Mouse (Mus musculus) central nervous system, embryonic 14 days (tissue): ENCODE measurements around the gene Zfp11. TPM values are rescaled to one million over a fixed set of nuclear protein-coding genes. Genes with fewer than 3 reads are reported as not detected.

Experiments used
- polyA plus RNA-seq: library from polyadenylated mRNA; depleted of rRNA; stranded (reverse); fragments of >200 nt; gene quantifications from 2 replicates; pipeline ENCODE4 v1.2.3, GENCODE M21; 2012; rRNA removed

Zfp11 gene
- polyA plus RNA-seq, result 6.1 and 6.2 TPM in 2 replicates

DNA sequence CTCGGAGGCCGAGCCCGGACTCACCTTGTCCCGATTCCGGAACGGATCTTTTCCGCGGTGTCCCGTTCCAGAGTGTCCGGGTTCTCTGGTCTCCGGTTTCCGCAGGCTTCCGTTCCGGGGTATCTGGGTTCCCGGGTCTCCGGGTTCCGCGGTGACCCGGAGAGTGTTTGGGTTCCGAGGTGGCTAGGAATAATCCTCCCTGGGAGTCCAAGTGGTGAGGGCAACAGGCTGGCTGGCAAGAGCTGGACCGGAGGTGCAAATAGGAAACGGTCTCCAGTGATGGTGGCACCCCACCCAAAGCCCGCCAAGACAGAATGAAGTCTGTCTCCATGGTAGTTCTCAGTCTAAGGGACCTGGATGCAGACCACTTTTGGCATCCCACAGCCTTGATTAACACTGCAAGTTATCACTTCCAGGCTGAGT is at the start of gene Zfp11:
TSS of gene Zfp11 (minus strand) at position 64 of the 423 bp plus-strand sequence.

DNA sequence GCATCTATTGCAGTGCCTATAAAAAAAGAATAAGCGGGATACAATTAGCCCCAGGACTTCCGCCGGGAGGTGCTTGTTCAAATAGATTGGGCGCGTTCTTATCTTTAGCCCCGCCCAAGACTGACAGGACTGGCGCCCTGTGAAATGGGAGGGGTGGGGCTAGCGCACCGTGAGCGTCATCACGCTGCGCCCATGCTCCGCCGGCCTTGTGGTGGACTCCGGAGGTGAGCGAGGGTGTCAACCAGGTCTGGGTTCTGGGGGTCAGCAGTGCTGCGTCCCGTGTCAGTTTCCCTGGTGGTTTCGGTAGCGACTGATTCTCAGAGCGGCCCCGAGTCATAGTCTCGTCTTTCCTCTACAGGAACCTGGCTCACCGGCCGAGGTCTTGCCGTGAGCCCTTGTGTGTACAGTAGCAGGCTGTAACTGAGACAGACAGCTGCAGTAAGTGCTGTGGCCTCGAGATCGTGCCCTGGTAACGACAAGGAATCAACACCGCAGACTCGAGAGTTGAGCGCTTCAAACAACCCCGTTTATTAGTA is 45.5 kb upstream of the Zfp11 start, which contains the start of gene Mrps17:
TSS of gene Mrps17 (plus strand) at position 172 of the 536 bp plus-strand sequence.

DNA sequence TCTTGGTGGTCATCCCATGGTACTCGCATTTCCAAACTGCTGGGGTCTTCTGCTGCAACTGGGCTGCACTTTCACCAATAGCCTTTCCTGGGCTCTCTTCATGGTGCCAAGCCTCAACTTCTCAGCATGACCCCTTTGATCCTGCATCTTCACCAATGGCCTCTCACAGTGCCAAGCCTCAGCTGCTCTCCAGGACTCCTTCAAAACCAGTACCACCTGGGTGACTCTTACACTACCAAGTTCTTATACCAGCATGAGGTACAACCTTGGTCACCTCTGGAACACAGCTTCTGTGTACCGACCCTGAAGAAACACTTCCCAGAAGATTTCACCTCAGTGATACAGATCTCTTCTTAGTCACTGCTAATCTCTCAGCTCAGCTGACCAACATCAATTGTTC is 38.5 kb upstream of the Zfp11 start, which contains the start of gene Sept14:
TSS of gene Sept14 (minus strand) at position 101 of the 400 bp plus-strand sequence.

Other genes with a start within 250 kb of the Zfp11 start
- 224 and 239 TPM in 2 replicates for gene Sfswap, start 168.9 kb downstream of the Zfp11 start, polyA plus RNA-seq
- 11.6 and 16.9 TPM in 2 replicates for gene Mmp17, start 85.9 kb downstream of the Zfp11 start, polyA plus RNA-seq
- not detected in 2 replicates for gene Sept14, start 38.4 kb upstream of the Zfp11 start, polyA plus RNA-seq
- gene Mrps17, start 45.4 kb upstream of the Zfp11 start, polyA plus RNA-seq, result 119 and 139 TPM in 2 replicates
- 65.8 and 70.3 TPM in 2 replicates for gene Nipsnap2, start 55.0 kb upstream of the Zfp11 start, polyA plus RNA-seq
- gene Psph, start 117.3 kb upstream of the Zfp11 start, polyA plus RNA-seq, result 18.5 and 25.4 TPM in 2 replicates
- 25.5 and 31.3 TPM in 2 replicates for gene Sumf2, start 176.9 kb upstream of the Zfp11 start, polyA plus RNA-seq
- gene Chchd2, start 217.4 kb upstream of the Zfp11 start, polyA plus RNA-seq, result 857 and 982 TPM in 2 replicates
- 11.7 TPM in 2 replicates for gene Zbed5, start 225.6 kb upstream of the Zfp11 start, polyA plus RNA-seq
- gene Phkg1, start 228.4 kb upstream of the Zfp11 start, polyA plus RNA-seq, result 0.21 and 0.29 TPM in 2 replicates
- gene Nupr1l, start 238.4 kb upstream of the Zfp11 start, polyA plus RNA-seq, result 6.0 and 8.0 TPM in 2 replicates